Mouse (Mus musculus) liver, embryonic 14.5 days (tissue): ENCODE data around the gene Mapk14. TPM values are rescaled to one million over a fixed set of nuclear protein-coding genes. Genes with fewer than 3 reads are reported as not detected.

ENCODE experiments used
- ATAC-seq: fragments of 200-750 bp; cut with Nextera tagmentation; 2 replicates; pipeline ENCODE4 v1.8.0; 2017; ENCODE audit warnings: moderate number of reproducible peaks, mild to moderate bottlenecking, moderate library complexity; ENCODE audit not compliant: insufficient read depth
- DNase-seq, 3 experiments: peaks; one replicate each; pipeline ENCODE4 v3.0.0-alpha.2; 2012 to 2013; ENCODE audit warnings: low read depth in 3 of 3, low spot score in 3 of 3
- H3K27ac ChIP-seq: fragments of 300-500 bp; sonication (generic); 2 replicates; pipeline ENCODE4 v1.5.1; 2014; ENCODE audit warnings: moderate library complexity, mild to moderate bottlenecking, control low read depth, inconsistent platforms
- H3K27me3 ChIP-seq: fragments of 300-500 bp; sonication (generic); 2 replicates; pipeline ENCODE4 v1.6.1; 2014; ENCODE audit warnings: mild to moderate bottlenecking, low read length, moderate library complexity; ENCODE audit not compliant: control insufficient read depth, insufficient read depth
- H3K36me3 ChIP-seq: fragments of 300-500 bp; sonication (generic); replicated peaks from 2 replicates; pipeline ENCODE4 v1.6.1; 2014; ENCODE audit warnings: low read depth; ENCODE audit not compliant: control insufficient read depth, insufficient read depth
- H3K4me1 ChIP-seq, 2 experiments: fragments of 200-500 bp in 1 of 2; fragments of 300-500 bp in 1 of 2; sonication (generic) in 1 of 2; replicated peaks; 2 replicates each; pipeline ENCODE4 v1.6.1; 2012 to 2014; ENCODE audit warnings: antibody characterized with exemption in 1 of 2, inconsistent platforms in 1 of 2, low read length in 1 of 2; ENCODE audit not compliant: control insufficient read depth in 2 of 2, insufficient read depth in 2 of 2
- H3K4me2 ChIP-seq: fragments of 300-500 bp; sonication (generic); 2 replicates; pipeline ENCODE4 v1.6.1; 2014; ENCODE audit warnings: low read depth, mild to moderate bottlenecking, control low read depth, moderate library complexity
- H3K4me3 ChIP-seq, 2 experiments: fragments of 200-500 bp in 1 of 2; fragments of 300-500 bp in 1 of 2; sonication (generic) in 1 of 2; 2 replicates each; pipeline ENCODE4 v1.5.1; 2012 to 2014; ENCODE audit warnings: low read depth in 2 of 2, low read length in 2 of 2, mild to moderate bottlenecking in 2 of 2, control low read depth in 1 of 2, inconsistent platforms in 1 of 2, moderate library complexity in 1 of 2; ENCODE audit not compliant: insufficient read depth in 1 of 2
- H3K9ac ChIP-seq: fragments of 300-500 bp; sonication (generic); replicated peaks from 2 replicates; pipeline ENCODE4 v1.6.1; 2014; ENCODE audit warnings: mild to moderate bottlenecking, control low read depth, moderate library complexity
- H3K9me3 ChIP-seq: fragments of 300-500 bp; sonication (generic); 2 replicates; pipeline ENCODE4 v1.6.1; 2016; ENCODE audit warnings: low read length, mixed read lengths; ENCODE audit not compliant: control insufficient read depth
- CTCF ChIP-seq: IDR thresholded peaks from 2 replicates; pipeline ENCODE4 v1.5.1; 2016; ENCODE audit warnings: antibody characterized with exemption, low read depth, control low read depth
- EP300 ChIP-seq: IDR thresholded peaks from 2 replicates; pipeline ENCODE4 v1.6.1; 2016; ENCODE audit warnings: antibody characterized with exemption, low read depth
- WGBS: fragments of 180-500 bp; shearing (Covaris S2); extraction: QIAGEN DNeasy Blood & Tissue Kit; methylation state at CpG from one replicate; pipeline ENCODE4 v1.1.7; 2014; ENCODE audit not compliant: insufficient replicate concordance; 5-methylcytosine and 5-hydroxymethylcytosine counted together
- polyA plus RNA-seq, 2 experiments: library from polyadenylated mRNA; depleted of rRNA in 1 of 2; stranded (reverse) in 1 of 2; unstranded in 1 of 2; fragments of >200 nt; fragmentation: Nextera tagmentation in 1 of 2; extraction: Ambion mirVana in 1 of 2; gene quantifications; 2 replicates each; pipeline versions ENCODE4 v1.2.1 to v1.2.3; 2012 to 2014

Gene Mapk14
- 30.3 and 37.8 TPM in 2 replicates for polyA plus RNA-seq (2012; rRNA removed)
- polyA plus RNA-seq (2014; fragmentation: Nextera tagmentation; extraction: Ambion mirVana): 33.2 and 36.1 TPM in 2 replicates

GRCm38 (mm10) chr17:28690776-28691686 is at the start of gene Mapk14:
Gene Mapk14 (plus strand): TSS chr17:28691329.
- under 1% methylated on average over 70 of the region's 86 CpGs for WGBS
- Histone ChIP-seq H3K4me1 (peaks cover 24 to 25% of the 10 kb centered on the region in 2 experiments), H3K27me3 (no peaks in the 10 kb centered on the region), H3K4me3 (peak within 1 kb of the TSS; percentile 85 to 100), H3K36me3 (0 out of 2 replicates have a peak, but pooled peaks cover 6% of the 10 kb centered on the region), H3K4me2 (peak within 1 kb of the TSS; percentile 76), H3K9me3 (no peaks in the 10 kb centered on the region), H3K9ac (peak within 1 kb of the TSS; percentile 98), H3K27ac (peak within 1 kb of the TSS; percentile 90)
- DNase-seq: peak; percentile 99
- peak; percentile 92 for ATAC-seq
- TF ChIP-seq EP300 (peak; percentile 91), CTCF (peak; percentile 78)

GRCm38 (mm10) chr17:28643697-28644096 is 47.4 kb upstream of the Mapk14 start:
- TF ChIP-seq EP300 (no peak), CTCF (no peak)
- no peaks in the 10 kb centered on the region; the same call in 1 of the 2 replicates for H3K27me3 ChIP-seq
- no peak overlapping the region for H3K9ac ChIP-seq
- DNase-seq (no peak), ATAC-seq (no peak)
- H3K4me3 ChIP-seq: no peak overlapping the region
- H3K27ac ChIP-seq: no peak overlapping the region
- no peaks in the 10 kb centered on the region for H3K36me3 ChIP-seq
- H3K9me3 ChIP-seq: no peaks in the 10 kb centered on the region
- no peak overlapping the region for H3K4me2 ChIP-seq
- WGBS: 32% methylated on average over 3 of the region's 3 CpGs
- H3K4me1 ChIP-seq: no peaks in the 10 kb centered on the region

- H3K4me2 ChIP-seq: no peak overlapping the region
- no peak for TF ChIP-seq CTCF
- TF ChIP-seq EP300: no peak
- H3K27me3 ChIP-seq: no peaks in the 10 kb centered on the region; the same call in 1 of the 2 replicates
- DNase-seq: no peak
- no peaks in the 10 kb centered on the region for H3K9me3 ChIP-seq
- H3K4me1 ChIP-seq: no peaks in the 10 kb centered on the region
- no peak overlapping the region for H3K27ac ChIP-seq
- H3K9ac ChIP-seq: no peak overlapping the region
- 32% methylated on average over 4 of the region's 4 CpGs for WGBS
- H3K36me3 ChIP-seq: no peaks in the 10 kb centered on the region
- ATAC-seq: no peak
- no peak overlapping the region for H3K4me3 ChIP-seq
Observed at GRCm38 (mm10) chr17:28644112-28644511, 47.0 kb upstream of the Mapk14 start.

- no peaks in the 10 kb centered on the region for H3K36me3 ChIP-seq
Observed at GRCm38 (mm10) chr17:28646221-28646620, 44.9 kb upstream of the Mapk14 start.

GRCm38 (mm10) chr17:28648607-28649370 is 42.3 kb upstream of the Mapk14 start:
- DNase-seq (no peak), ATAC-seq (no peak)

More at GRCm38 (mm10) chr17:28646221-28646620, 44.9 kb upstream of the Mapk14 start:
- ATAC-seq (no peak), DNase-seq (no peak)
- Histone ChIP-seq H3K4me2 (no peak overlapping the region), H3K27ac (no peak overlapping the region), H3K9ac (no peak overlapping the region), H3K4me3 (no peak overlapping the region), H3K4me1 (no peaks in the 10 kb centered on the region), H3K9me3 (no peaks in the 10 kb centered on the region), H3K27me3 (no peaks in the 10 kb centered on the region; the same call in 1 of the 2 replicates)
- 49% methylated on average over 3 of the region's 3 CpGs for WGBS
- TF ChIP-seq CTCF (no peak), EP300 (no peak)

More at GRCm38 (mm10) chr17:28648607-28649370, 42.3 kb upstream of the Mapk14 start:
- TF ChIP-seq EP300 (no peak), CTCF (peak; percentile 82)
- H3K27ac ChIP-seq: no peak overlapping the region
- H3K9me3 ChIP-seq: no peaks in the 10 kb centered on the region
- no peak overlapping the region for H3K9ac ChIP-seq
- no peak overlapping the region for H3K4me2 ChIP-seq
- H3K4me1 ChIP-seq: no peaks in the 10 kb centered on the region
- no peaks in the 10 kb centered on the region for H3K27me3 ChIP-seq
- WGBS: 27% methylated on average over 6 of the region's 6 CpGs
- no peak overlapping the region for H3K4me3 ChIP-seq
- no peaks in the 10 kb centered on the region for H3K36me3 ChIP-seq
